Mouse (Mus musculus) midbrain, postnatal 0 days (tissue): Measurements from ENCODE around the gene Nat8f6. TPM values are rescaled to one million over a fixed set of nuclear protein-coding genes. Genes with fewer than 3 reads are reported as not detected.
"Not testable (repeated sequence)": the region's sequence is repeated elsewhere in the genome, so short reads cannot be mapped to it uniquely, and the experiment has no call there.

Source experiments
- ATAC-seq: fragments of 200-750 bp; cut with Nextera tagmentation; 2 replicates; pipeline ENCODE4 v1.8.0; 2017; ENCODE audit warnings: moderate number of reproducible peaks, mild to moderate bottlenecking, moderate TSS enrichment, moderate library complexity; ENCODE audit not compliant: low FRiP score
- DNase-seq: peaks from one replicate; pipeline ENCODE4 v3.0.0-alpha.2; 2015; ENCODE audit warnings: low spot score
- H3K27ac ChIP-seq: fragments of 300-500 bp; sonication (generic); 2 replicates; pipeline ENCODE4 v1.5.1; 2014; ENCODE audit warnings: low read depth, mild to moderate bottlenecking, low read length, mixed read lengths
- H3K27me3 ChIP-seq: fragments of 300-500 bp; sonication (generic); 2 replicates; pipeline ENCODE4 v1.6.1; 2014; ENCODE audit warnings: low read length, control low read depth, mixed read lengths; ENCODE audit not compliant: insufficient read depth
- H3K36me3 ChIP-seq: fragments of 300-500 bp; sonication (generic); 2 replicates; pipeline ENCODE4 v1.6.1; 2014; ENCODE audit warnings: low read length, control low read depth, mixed read lengths; ENCODE audit not compliant: insufficient read depth
- H3K4me1 ChIP-seq: fragments of 300-500 bp; sonication (generic); 2 replicates; pipeline ENCODE4 v1.6.1; 2014; ENCODE audit warnings: mild to moderate bottlenecking, control low read depth, antibody characterized with exemption, low read length, mixed read lengths; ENCODE audit not compliant: insufficient read depth
- H3K4me2 ChIP-seq: fragments of 300-500 bp; sonication (generic); 2 replicates; pipeline ENCODE4 v1.6.1; 2014; ENCODE audit warnings: low read depth, mild to moderate bottlenecking, low read length, mixed read lengths; ENCODE audit not compliant: poor library complexity, severe bottlenecking
- H3K4me3 ChIP-seq: fragments of 300-500 bp; sonication (generic); 2 replicates; pipeline ENCODE4 v1.5.1; 2014; ENCODE audit warnings: low read depth, mild to moderate bottlenecking, low read length, moderate library complexity
- H3K9ac ChIP-seq: fragments of 300-500 bp; sonication (generic); replicated peaks from 2 replicates; pipeline ENCODE4 v1.6.1; 2014; ENCODE audit warnings: mild to moderate bottlenecking, low read length, moderate library complexity, mixed read lengths; ENCODE audit not compliant: poor library complexity, severe bottlenecking
- H3K9me3 ChIP-seq: fragments of 300-500 bp; sonication (generic); 2 replicates; pipeline ENCODE4 v1.6.1; 2016; ENCODE audit warnings: low read length, control low read depth
- CTCF ChIP-seq: IDR thresholded peaks from 2 replicates; pipeline ENCODE4 v1.5.1; 2016; ENCODE audit warnings: antibody characterized with exemption, mild to moderate bottlenecking
- WGBS: fragments of 180-500 bp; shearing (Covaris S2); extraction: QIAGEN DNeasy Blood & Tissue Kit; methylation state at CpG from one replicate; pipeline ENCODE4 v1.1.7; 2014; 5-methylcytosine and 5-hydroxymethylcytosine counted together
- polyA plus RNA-seq: library from polyadenylated mRNA; unstranded; fragments of >200 nt; fragmentation: Nextera tagmentation; extraction: Ambion mirVana; gene quantifications from 2 replicates; pipeline ENCODE4 v1.2.1, GENCODE M21; 2015
- total RNA-seq: library from RNA; depleted of rRNA; stranded (reverse); fragments of >200 nt; gene quantifications from 2 replicates; pipeline ENCODE4 v1.2.3, GENCODE M21; 2014

Nat8f6 gene
- total and polyA plus RNA-seq, 2 experiments from 2014 or later: not detected

GRCm38 (mm10) chr6:85851062-85851773 is 30.5 kb upstream of the Nat8f6 start:
- H3K9ac ChIP-seq: no peak overlapping the region
- H3K9me3 ChIP-seq: no peaks in the 10 kb centered on the region
- H3K36me3 ChIP-seq: no peaks in the 10 kb centered on the region
- no peaks in the 10 kb centered on the region; the same call in 1 of the 2 replicates for H3K4me1 ChIP-seq
- no peak overlapping the region for H3K4me3 ChIP-seq
- no peak for TF ChIP-seq CTCF
- no peak overlapping the region for H3K27ac ChIP-seq
- ATAC-seq (no peak), DNase-seq (no peak)
- 94% methylated on average over 7 of the region's 7 CpGs for WGBS
- no peaks in the 10 kb centered on the region for H3K27me3 ChIP-seq
- no peak overlapping the region for H3K4me2 ChIP-seq

- no peak for DNase-seq
- Histone ChIP-seq H3K27ac (no peak overlapping the region), H3K4me1 (no peaks in the 10 kb centered on the region; the same call in 1 of the 2 replicates), H3K4me2 (no peak overlapping the region), H3K9me3 (no peaks in the 10 kb centered on the region), H3K9ac (no peak overlapping the region), H3K4me3 (no peak overlapping the region), H3K36me3 (no peaks in the 10 kb centered on the region), H3K27me3 (no peaks in the 10 kb centered on the region)
- no peak for TF ChIP-seq CTCF
- ATAC-seq: no peak
- WGBS: 12% methylated on average over 2 of the region's 2 CpGs
Observed at GRCm38 (mm10) chr6:85849240-85849639, 28.5 kb upstream of the Nat8f6 start.

- Histone ChIP-seq H3K9ac (no peak overlapping the region), H3K27ac (no peak overlapping the region), H3K4me2 (no peak overlapping the region), H3K9me3 (no peaks in the 10 kb centered on the region), H3K36me3 (no peaks in the 10 kb centered on the region), H3K27me3 (no peaks in the 10 kb centered on the region), H3K4me1 (no peaks in the 10 kb centered on the region; the same call in 1 of the 2 replicates), H3K4me3 (no peak overlapping the region)
- DNase-seq (no peak), ATAC-seq (no peak)
- no peak for TF ChIP-seq CTCF
- 93% methylated on average over 4 of the region's 4 CpGs for WGBS
Observed at GRCm38 (mm10) chr6:85848140-85848539, 27.4 kb upstream of the Nat8f6 start.

GRCm38 (mm10) chr6:85846921-85847320 is 26.2 kb upstream of the Nat8f6 start:
- H3K36me3 ChIP-seq: no peaks in the 10 kb centered on the region
- no peak overlapping the region for H3K4me3 ChIP-seq
- DNase-seq (no peak), ATAC-seq (no peak)
- TF ChIP-seq CTCF: no peak
- no peaks in the 10 kb centered on the region; the same call in 1 of the 2 replicates for H3K4me1 ChIP-seq
- no peak overlapping the region for H3K27ac ChIP-seq
- H3K9ac ChIP-seq: no peak overlapping the region
- no peaks in the 10 kb centered on the region for H3K9me3 ChIP-seq
- 55% methylated on average over 1 of the region's 1 CpGs for WGBS
- no peaks in the 10 kb centered on the region for H3K27me3 ChIP-seq
- no peak overlapping the region for H3K4me2 ChIP-seq

- not testable (repeated sequence) for H3K4me1 ChIP-seq
- 64% methylated on average over 25 of the region's 25 CpGs for WGBS
- TF ChIP-seq CTCF: peak; percentile 21; the same call in 1 of the 2 replicates
Observed at GRCm38 (mm10) chr6:85843677-85844458, 23.1 kb upstream of the Nat8f6 start.

GRCm38 (mm10) chr6:85839982-85840381 is 19.2 kb upstream of the Nat8f6 start:
- Histone ChIP-seq H3K4me2 (no peak overlapping the region), H3K36me3 (no peaks in the 10 kb centered on the region), H3K9me3 (no peaks in the 10 kb centered on the region), H3K4me3 (no peak overlapping the region), H3K4me1 (no peaks in the 10 kb centered on the region), H3K27me3 (no peaks in the 10 kb centered on the region), H3K27ac (no peak overlapping the region), H3K9ac (no peak overlapping the region)
- DNase-seq (peak; percentile 75), ATAC-seq (no peak)
- 25% methylated on average over 4 of the region's 4 CpGs for WGBS
- no peak for TF ChIP-seq CTCF

More at GRCm38 (mm10) chr6:85843677-85844458, 23.1 kb upstream of the Nat8f6 start:
- H3K4me3 ChIP-seq, H3K9ac ChIP-seq, ATAC-seq, H3K4me2 ChIP-seq, H3K36me3 ChIP-seq, H3K27ac ChIP-seq, H3K27me3 ChIP-seq, H3K9me3 ChIP-seq, DNase-seq: not testable (repeated sequence)
